Mouse (Mus musculus) small intestine, adult 2 months (tissue): ENCODE measurements at regions not wholly inside any gene's neighbourhood (a gene's known extent, or its start where the extent isn't known, plus 50 kb on each side); places are given as distances from the start of the nearest gene placed in this dataset.

ENCODE experiments used
- H3K27ac ChIP-seq: fragments of 200-500 bp; 2 replicates; pipeline ENCODE4 v1.5.1; 2012; ENCODE audit warnings: low read depth, low read length, control low read depth, inconsistent platforms; ENCODE audit not compliant: insufficient read depth
- H3K27me3 ChIP-seq: fragments of 200-500 bp; 2 replicates; pipeline ENCODE4 v1.6.1; 2012; ENCODE audit warnings: mild to moderate bottlenecking, moderate library complexity, low read length, inconsistent platforms; ENCODE audit not compliant: control insufficient read depth, insufficient read depth
- H3K36me3 ChIP-seq: fragments of 200-500 bp; 2 replicates; pipeline ENCODE4 v1.6.1; 2012; ENCODE audit warnings: mild to moderate bottlenecking, low read length, control low read depth, inconsistent platforms; ENCODE audit not compliant: control insufficient read depth, insufficient read depth
- H3K4me1 ChIP-seq: fragments of 200-500 bp; 2 replicates; pipeline ENCODE4 v1.6.1; 2012; ENCODE audit warnings: low read length, inconsistent platforms, mixed read lengths; ENCODE audit not compliant: control insufficient read depth, insufficient read depth, insufficient read length
- H3K4me3 ChIP-seq: fragments of 200-500 bp; 2 replicates; pipeline ENCODE4 v1.5.1; 2012; ENCODE audit warnings: low read depth, mild to moderate bottlenecking, control low read depth, inconsistent platforms, low read length, moderate library complexity
- CTCF ChIP-seq: fragments of 200-500 bp; IDR thresholded peaks from 2 replicates; pipeline ENCODE4 v1.5.1; 2012; ENCODE audit warnings: low read depth, mild to moderate bottlenecking, control low read depth, inconsistent platforms, low read length, moderate library complexity, mixed read lengths; ENCODE audit not compliant: insufficient replicate concordance, insufficient read length; ENCODE audit errors: extremely low read depth
- POLR2A ChIP-seq: fragments of 200-500 bp; IDR thresholded peaks from 2 replicates; pipeline ENCODE4 v1.6.1; 2012; ENCODE audit warnings: low read depth, mild to moderate bottlenecking, control low read depth, inconsistent platforms, low read length, moderate library complexity
- WGBS: fragments of 180-500 bp; shearing (Covaris S2); methylation state at CpG from one replicate; pipeline ENCODE4 v1.1.7; 2018; 5-methylcytosine and 5-hydroxymethylcytosine counted together

- no peaks in the 10 kb centered on the region for H3K4me1 ChIP-seq
- 83% methylated on average over 3 of the region's 3 CpGs for WGBS
- H3K27ac ChIP-seq = no peak overlapping the region
Observed at GRCm38 (mm10) chr12:13709806-13710205, 440.9 kb downstream of the Nbas start.

GRCm38 (mm10) chr12:13707747-13708146 is 438.8 kb downstream of the Nbas start:
- H3K4me3 ChIP-seq = no peak overlapping the region
- H3K4me1 ChIP-seq = no peaks in the 10 kb centered on the region
- WGBS = 71% methylated on average over 5 of the region's 5 CpGs
- H3K27me3 ChIP-seq = no peaks in the 10 kb centered on the region
- TF ChIP-seq CTCF = no peak
- TF ChIP-seq POLR2A = no peak
- no peaks in the 10 kb centered on the region for H3K36me3 ChIP-seq
- no peak overlapping the region for H3K27ac ChIP-seq

More at GRCm38 (mm10) chr12:13709806-13710205, 440.9 kb downstream of the Nbas start:
- no peak overlapping the region for H3K4me3 ChIP-seq
- H3K36me3 ChIP-seq = no peaks in the 10 kb centered on the region
- no peaks in the 10 kb centered on the region for H3K27me3 ChIP-seq
- no peak for TF ChIP-seq POLR2A
- no peak for TF ChIP-seq CTCF

DNA sequence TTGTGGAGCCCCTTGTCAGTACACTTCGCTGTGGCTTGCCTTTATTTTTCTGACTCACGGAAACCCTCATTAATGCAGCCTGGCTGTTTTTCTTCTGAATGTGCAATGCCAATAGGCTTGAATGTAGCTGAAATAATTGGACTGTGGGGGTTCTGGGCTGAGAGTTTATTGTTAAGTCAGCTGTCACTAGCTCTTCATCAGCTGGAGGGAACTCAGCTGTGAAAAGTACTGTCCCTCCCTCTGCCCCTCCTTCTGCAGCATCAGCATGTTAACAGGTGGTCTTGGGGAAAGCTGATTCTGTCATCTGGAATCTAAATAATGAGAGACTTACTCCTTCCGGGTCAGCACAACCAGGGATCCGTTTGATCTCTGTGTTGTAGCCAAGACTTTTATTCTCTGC is 437.6 kb downstream of the Nbas start:
- no peak overlapping the region for H3K4me3 ChIP-seq
- no peaks in the 10 kb centered on the region for H3K36me3 ChIP-seq
- H3K27ac ChIP-seq = no peak overlapping the region
- WGBS = 79% methylated on average over 4 of the region's 4 CpGs
- TF ChIP-seq POLR2A (no peak), CTCF (no peak)
- no peaks in the 10 kb centered on the region for H3K27me3 ChIP-seq
- no peaks in the 10 kb centered on the region for H3K4me1 ChIP-seq

DNA sequence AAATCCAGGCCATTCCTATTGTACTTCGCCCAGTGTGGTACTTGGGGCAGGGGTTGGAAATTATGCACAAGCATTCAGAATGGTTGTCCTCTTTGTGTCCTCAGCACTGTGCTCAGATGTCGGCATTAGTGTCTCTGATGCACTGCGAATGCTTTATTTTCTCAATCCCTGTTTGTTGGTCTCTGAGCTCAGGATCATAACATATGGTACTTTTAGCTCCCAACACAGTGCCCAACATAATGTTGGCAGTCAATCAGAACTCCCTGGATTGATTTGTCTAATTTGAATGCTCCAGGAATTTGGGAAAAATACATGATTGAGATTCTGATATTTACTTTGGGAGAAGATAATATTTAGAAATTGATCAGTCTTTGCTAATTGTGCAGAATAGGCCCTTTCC is 434.7 kb downstream of the Nbas start:
- no peaks in the 10 kb centered on the region for H3K36me3 ChIP-seq
- H3K4me1 ChIP-seq = no peaks in the 10 kb centered on the region
- 92% methylated on average over 3 of the region's 3 CpGs for WGBS
- TF ChIP-seq CTCF (no peak), POLR2A (no peak)
- H3K27ac ChIP-seq = no peak overlapping the region
- no peaks in the 10 kb centered on the region for H3K27me3 ChIP-seq
- H3K4me3 ChIP-seq = no peak overlapping the region

GRCm38 (mm10) chr12:13699858-13700257 is 430.9 kb downstream of the Nbas start:
- TF ChIP-seq POLR2A = no peak
- no peak for TF ChIP-seq CTCF
- H3K36me3 ChIP-seq = no peaks in the 10 kb centered on the region
- H3K27me3 ChIP-seq = no peaks in the 10 kb centered on the region
- WGBS = 84% methylated on average over 2 of the region's 2 CpGs
- H3K4me3 ChIP-seq = no peak overlapping the region
- no peaks in the 10 kb centered on the region for H3K4me1 ChIP-seq
- no peak overlapping the region for H3K27ac ChIP-seq

- Histone ChIP-seq H3K27me3 (no peaks in the 10 kb centered on the region), H3K36me3 (no peaks in the 10 kb centered on the region), H3K4me1 (no peaks in the 10 kb centered on the region), H3K4me3 (no peak overlapping the region), H3K27ac (no peak overlapping the region)
- WGBS = 43% methylated on average over 4 of the region's 4 CpGs
- TF ChIP-seq POLR2A (no peak), CTCF (no peak)
Observed at GRCm38 (mm10) chr12:13698834-13699233, 429.9 kb downstream of the Nbas start.

DNA sequence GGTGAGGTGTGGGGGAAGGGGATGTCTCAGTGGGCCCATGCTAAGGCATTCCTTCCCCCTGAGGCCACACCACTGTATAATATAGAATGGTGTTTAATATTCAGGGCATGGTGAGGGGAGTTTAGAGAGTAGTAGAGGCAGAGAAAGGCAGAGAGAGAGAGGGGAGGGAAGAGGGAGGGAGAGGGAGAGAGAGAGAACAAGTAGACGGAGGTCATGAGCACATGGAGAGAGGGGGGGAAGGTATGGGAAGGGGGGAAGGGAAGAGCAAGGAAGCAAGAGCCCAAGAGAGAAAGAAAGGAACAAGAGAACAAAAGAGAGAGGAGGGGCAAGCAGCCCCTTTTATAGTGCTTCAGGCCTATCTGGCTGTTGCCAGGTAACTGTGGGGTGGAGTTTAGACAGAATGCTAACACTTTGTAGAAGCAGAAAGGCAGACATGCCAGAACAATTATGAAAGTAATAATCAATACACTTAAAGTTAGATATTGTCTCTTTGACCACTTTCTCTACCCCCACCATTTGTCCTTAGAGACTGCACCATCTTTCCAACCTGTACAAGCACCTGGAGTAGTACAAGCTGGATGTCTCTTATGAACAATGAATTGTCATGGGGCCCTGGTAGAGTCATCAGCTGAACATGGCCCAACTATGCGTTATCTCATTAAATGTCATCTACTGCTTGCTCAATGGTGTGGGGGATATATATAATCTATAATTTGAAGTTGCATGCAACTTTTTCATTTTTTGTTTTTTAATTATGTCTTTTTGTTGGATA is 422.6 kb downstream of the Nbas start:
- H3K27me3 ChIP-seq = no peaks in the 10 kb centered on the region
- H3K27ac ChIP-seq = no peak overlapping the region
- 73% methylated on average over 2 of the region's 2 CpGs for whole genome bisulfite sequencing
- H3K36me3 ChIP-seq = no peaks in the 10 kb centered on the region
- H3K4me1 ChIP-seq = no peaks in the 10 kb centered on the region
- no peak overlapping the region for H3K4me3 ChIP-seq
- TF ChIP-seq CTCF = no peak
- TF ChIP-seq POLR2A = no peak
